Mouse (Mus musculus): ENCODE data around the gene Pdc. TPM values are rescaled to one million over a fixed set of nuclear protein-coding genes. Genes with fewer than 3 reads are reported as not detected.
"Not testable (repeated sequence)": the region's sequence is repeated elsewhere in the genome, so short reads cannot be mapped to it uniquely, and the experiment has no call there.

The Pdc gene
- polyA plus RNA-seq (2014; fragmentation: Nextera tagmentation; extraction: Ambion mirVana), result not detected in 2 replicates

DNA sequence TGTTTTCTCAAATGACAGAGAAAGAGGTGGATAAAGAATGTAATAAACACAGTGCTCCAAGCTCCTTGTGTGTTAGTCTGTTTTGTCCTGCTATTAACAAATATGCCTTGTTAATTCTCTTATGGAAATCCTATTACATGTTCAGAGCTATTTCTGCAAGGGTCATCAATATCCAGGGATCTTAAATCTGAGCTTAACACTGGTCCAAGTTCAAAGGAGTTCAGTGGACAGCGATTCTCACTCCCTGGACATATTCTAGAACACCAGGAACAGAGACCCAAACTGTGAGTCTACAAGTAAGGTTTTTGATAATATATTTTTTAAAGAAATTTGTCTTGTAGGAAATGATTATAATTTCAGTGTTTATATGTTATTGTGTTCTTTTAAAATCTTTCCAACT, at the start of gene Pdc:
Gene Pdc, plus strand, starts transcription at position 213 of the 400 bp plus-strand sequence.
- DNase-seq (no peak), ATAC-seq (ENCODE audit: insufficient read depth) (no peak)
- Histone ChIP-seq H3K9ac (no peak within 1 kb of the TSS), H3K9me3 (ENCODE audit: low read depth, low read length) (no peaks in the 10 kb centered on the region), H3K4me3 (ENCODE audit: low read depth, low read length) (no peak within 1 kb of the TSS), H3K27me3 (ENCODE audit: insufficient read depth, low read length) (no peaks in the 10 kb centered on the region), H3K36me3 (ENCODE audit: insufficient read depth) (no peaks in the 10 kb centered on the region), H3K4me1 (ENCODE audit: insufficient read depth) (no peaks in the 10 kb centered on the region), H3K27ac (ENCODE audit: low read depth) (no peak within 1 kb of the TSS), H3K4me2 (no peak within 1 kb of the TSS)
- no peak for TF ChIP-seq CTCF (IDR thresholded peaks at IDR 0.05; ENCODE audit: low read depth)
- WGBS, result 70% methylated on average over 1 of the region's 1 CpGs

DNA sequence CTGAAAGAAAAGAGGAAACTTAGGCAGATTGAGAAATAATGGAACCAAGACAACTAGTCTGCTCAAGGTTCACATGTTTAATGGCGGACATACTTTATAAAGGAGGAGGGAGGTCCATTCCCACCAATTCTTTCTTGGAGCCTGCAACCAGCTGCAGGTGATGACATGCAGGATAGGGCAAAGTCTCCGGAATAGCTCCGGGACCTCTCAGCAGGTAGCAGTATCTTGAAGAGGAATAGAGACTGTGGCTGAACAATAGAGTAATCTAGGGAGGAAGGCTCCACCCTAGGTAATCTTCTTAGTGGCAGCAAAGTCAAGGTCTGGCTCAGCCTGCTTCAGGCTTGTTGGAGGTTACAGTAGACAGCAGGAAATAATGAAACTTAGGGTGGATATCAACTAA, 25.2 kb upstream of the Pdc start:
- not testable (repeated sequence) for H3K36me3 ChIP-seq (ENCODE audit: insufficient read depth); H3K9ac ChIP-seq; H3K4me3 ChIP-seq (ENCODE audit: low read depth, low read length); H3K4me2 ChIP-seq; H3K4me1 ChIP-seq (ENCODE audit: insufficient read depth); H3K27ac ChIP-seq (ENCODE audit: low read depth); H3K9me3 ChIP-seq (ENCODE audit: low read depth, low read length); H3K27me3 ChIP-seq (ENCODE audit: insufficient read depth, low read length); DNase-seq; ATAC-seq (ENCODE audit: insufficient read depth)
- 80% methylated on average over 3 of the region's 3 CpGs for WGBS

GRCm38 (mm10) chr1:150307599-150307998, 11.6 kb upstream of the Pdc start:
- no peak overlapping the region for H3K27ac ChIP-seq (ENCODE audit: low read depth)
- WGBS, result 58% methylated on average over 1 of the region's 1 CpGs
- TF ChIP-seq CTCF (IDR thresholded peaks at IDR 0.05; ENCODE audit: low read depth), result peak; percentile 68
- no peak overlapping the region for H3K4me3 ChIP-seq (ENCODE audit: low read depth, low read length)
- ATAC-seq (ENCODE audit: insufficient read depth) (no peak), DNase-seq (peak; percentile 69)
- H3K4me1 ChIP-seq (ENCODE audit: insufficient read depth), result no peaks in the 10 kb centered on the region
- no peak overlapping the region for H3K4me2 ChIP-seq
- H3K36me3 ChIP-seq (ENCODE audit: insufficient read depth), result no peaks in the 10 kb centered on the region
- no peaks in the 10 kb centered on the region for H3K9me3 ChIP-seq (ENCODE audit: low read depth, low read length)
- no peaks in the 10 kb centered on the region for H3K27me3 ChIP-seq (ENCODE audit: insufficient read depth, low read length)
- H3K9ac ChIP-seq, result no peak overlapping the region

GRCm38 (mm10) chr1:150335111-150335510, 15.9 kb downstream of the Pdc start:
- WGBS, result 63% methylated on average over 2 of the region's 2 CpGs
- H3K27me3 ChIP-seq (ENCODE audit: insufficient read depth, low read length), result no peaks in the 10 kb centered on the region
- H3K9ac ChIP-seq, result no peak overlapping the region
- ATAC-seq (ENCODE audit: insufficient read depth) (no peak), DNase-seq (no peak)
- no peaks in the 10 kb centered on the region for H3K9me3 ChIP-seq (ENCODE audit: low read depth, low read length)
- no peak overlapping the region for H3K27ac ChIP-seq (ENCODE audit: low read depth)
- no peaks in the 10 kb centered on the region for H3K4me1 ChIP-seq (ENCODE audit: insufficient read depth)
- no peak overlapping the region for H3K4me2 ChIP-seq
- no peaks in the 10 kb centered on the region for H3K36me3 ChIP-seq (ENCODE audit: insufficient read depth)
- TF ChIP-seq CTCF (IDR thresholded peaks at IDR 0.05; ENCODE audit: low read depth), result no peak
- H3K4me3 ChIP-seq (ENCODE audit: low read depth, low read length), result no peak overlapping the region

DNA sequence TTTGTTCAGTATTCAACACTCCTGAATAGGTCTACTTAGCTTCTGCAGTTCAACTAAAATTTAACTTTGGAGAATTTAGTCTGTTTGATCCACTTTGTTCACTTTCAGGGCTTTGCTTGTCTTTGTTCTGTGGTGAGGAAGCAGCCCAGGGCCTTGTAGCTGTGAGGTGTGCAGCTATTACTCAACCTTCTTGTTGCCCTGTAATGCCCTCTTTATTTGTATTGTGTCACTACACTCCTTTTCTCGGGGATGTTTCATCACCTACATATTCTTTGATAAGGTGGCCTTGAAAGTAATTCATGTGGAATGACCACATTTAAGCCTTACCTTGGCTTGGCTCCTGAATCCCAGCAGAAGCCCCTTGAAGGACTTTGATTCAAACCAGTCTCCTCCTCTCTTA, 41.6 kb downstream of the Pdc start:
- Histone ChIP-seq H3K9me3 (ENCODE audit: low read depth, low read length) (no peaks in the 10 kb centered on the region), H3K4me2 (no peak overlapping the region), H3K27ac (ENCODE audit: low read depth) (no peak overlapping the region), H3K36me3 (ENCODE audit: insufficient read depth) (peaks cover 25% of the 10 kb centered on the region; the same call in 1 of the 2 replicates), H3K4me3 (ENCODE audit: low read depth, low read length) (no peak overlapping the region), H3K4me1 (ENCODE audit: insufficient read depth) (no peaks in the 10 kb centered on the region), H3K27me3 (ENCODE audit: insufficient read depth, low read length) (no peaks in the 10 kb centered on the region), H3K9ac (no peak overlapping the region)
- 77% methylated on average over 1 of the region's 1 CpGs for WGBS
- no peak for TF ChIP-seq CTCF (IDR thresholded peaks at IDR 0.05; ENCODE audit: low read depth)
- DNase-seq, result no peak
- no peak for ATAC-seq (ENCODE audit: insufficient read depth)

- TF ChIP-seq CTCF (IDR thresholded peaks at IDR 0.05; ENCODE audit: low read depth), result peak; percentile 51
- ATAC-seq (ENCODE audit: insufficient read depth), result no peak
- Histone ChIP-seq H3K4me2 (no peak overlapping the region), H3K4me1 (ENCODE audit: insufficient read depth) (no peaks in the 10 kb centered on the region), H3K4me3 (ENCODE audit: low read depth, low read length) (no peak overlapping the region), H3K36me3 (ENCODE audit: insufficient read depth) (peaks cover 22% of the 10 kb centered on the region), H3K9ac (no peak overlapping the region), H3K9me3 (ENCODE audit: low read depth, low read length) (no peaks in the 10 kb centered on the region), H3K27me3 (ENCODE audit: insufficient read depth, low read length) (no peaks in the 10 kb centered on the region), H3K27ac (ENCODE audit: low read depth) (no peak overlapping the region)
- WGBS, result 77% methylated on average over 3 of the region's 3 CpGs
- peak; percentile 47 for DNase-seq
Measured at GRCm38 (mm10) chr1:150372895-150373294, 53.7 kb downstream of the Pdc start.

DNA sequence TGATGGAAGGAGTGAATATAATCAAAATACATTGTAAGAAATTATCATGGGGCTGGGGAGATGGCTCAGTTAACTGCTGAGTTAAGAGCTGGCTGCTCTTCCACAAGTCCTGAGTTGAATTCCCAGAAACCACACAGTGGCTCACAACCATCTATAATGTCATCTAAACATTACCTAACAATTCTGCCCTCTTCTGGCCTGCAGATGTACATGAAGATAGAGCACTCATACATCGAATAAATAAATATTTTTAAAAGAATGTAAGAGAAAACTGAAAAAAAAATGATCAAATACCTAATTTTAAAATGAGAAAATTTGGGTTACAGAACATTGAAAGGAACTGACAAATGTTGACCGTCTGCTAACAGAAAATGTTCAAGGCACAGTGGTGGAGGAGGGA, 55.0 kb downstream of the Pdc start:
- ATAC-seq (ENCODE audit: insufficient read depth), result no peak
- Histone ChIP-seq H3K4me1 (ENCODE audit: insufficient read depth) (no peaks in the 10 kb centered on the region), H3K9me3 (ENCODE audit: low read depth, low read length) (no peaks in the 10 kb centered on the region), H3K4me2 (no peak overlapping the region), H3K27ac (ENCODE audit: low read depth) (no peak overlapping the region), H3K36me3 (ENCODE audit: insufficient read depth) (peaks cover 22% of the 10 kb centered on the region), H3K4me3 (ENCODE audit: low read depth, low read length) (no peak overlapping the region), H3K27me3 (ENCODE audit: insufficient read depth, low read length) (no peaks in the 10 kb centered on the region), H3K9ac (no peak overlapping the region)
- 83% methylated on average over 2 of the region's 2 CpGs for WGBS
- no peak for TF ChIP-seq CTCF (IDR thresholded peaks at IDR 0.05; ENCODE audit: low read depth)
- no peak for DNase-seq

Other genes starting within 250 kb of the Pdc start
- gene Ptgs2, start 219.4 kb upstream of the Pdc start, polyA plus RNA-seq (2014; fragmentation: Nextera tagmentation; extraction: Ambion mirVana), result 0.09 and 0.15 TPM in 2 replicates
- gene Tpr, start 73.4 kb downstream of the Pdc start, polyA plus RNA-seq (2014; fragmentation: Nextera tagmentation; extraction: Ambion mirVana), result 159 and 173 TPM in 2 replicates
- 36.2 and 40.0 TPM in 2 replicates for gene Odr4, start 73.7 kb downstream of the Pdc start, polyA plus RNA-seq (2014; fragmentation: Nextera tagmentation; extraction: Ambion mirVana)
- gene Prg4, start 146.7 kb downstream of the Pdc start, polyA plus RNA-seq (2014; fragmentation: Nextera tagmentation; extraction: Ambion mirVana), result 0.55 TPM in 2 replicates